Mouse (Mus musculus) lung, embryonic 16.5 days (tissue): ENCODE measurements around the gene Nr2e1. TPM values are rescaled to one million over a fixed set of nuclear protein-coding genes. Genes with fewer than 3 reads are reported as not detected.

Source experiments
- ATAC-seq: fragments of 200-750 bp; cut with Nextera tagmentation; 2 replicates; pipeline ENCODE4 v1.8.0; 2017; ENCODE audit warnings: low read depth, mild to moderate bottlenecking, moderate library complexity
- H3K27ac ChIP-seq: fragments of 300-500 bp; sonication (generic); 2 replicates; pipeline ENCODE4 v1.5.1; 2014; ENCODE audit warnings: mild to moderate bottlenecking, control low read depth, low read length
- H3K27me3 ChIP-seq: fragments of 300-500 bp; sonication (generic); 2 replicates; pipeline ENCODE4 v1.6.1; 2014; ENCODE audit warnings: low read depth, low read length, mixed read lengths; ENCODE audit not compliant: control insufficient read depth, insufficient read depth
- H3K36me3 ChIP-seq: fragments of 300-500 bp; sonication (generic); 2 replicates; pipeline ENCODE4 v1.6.1; 2014; ENCODE audit warnings: low read length; ENCODE audit not compliant: control insufficient read depth, insufficient read depth
- H3K4me1 ChIP-seq: fragments of 300-500 bp; sonication (generic); replicated peaks from 2 replicates; pipeline ENCODE4 v1.6.1; 2014; ENCODE audit warnings: low read length, mixed read lengths; ENCODE audit not compliant: control insufficient read depth, insufficient read depth
- H3K4me2 ChIP-seq: fragments of 300-500 bp; sonication (generic); 2 replicates; pipeline ENCODE4 v1.6.1; 2014; ENCODE audit warnings: low read depth, low read length, control low read depth
- H3K4me3 ChIP-seq: fragments of 300-500 bp; sonication (generic); 2 replicates; pipeline ENCODE4 v1.5.1; 2014; ENCODE audit warnings: mild to moderate bottlenecking, low read length, control low read depth
- H3K9ac ChIP-seq: fragments of 300-500 bp; sonication (generic); 2 replicates; pipeline ENCODE4 v1.6.1; 2014; ENCODE audit warnings: low read length, control low read depth
- H3K9me3 ChIP-seq: fragments of 300-500 bp; sonication (generic); 2 replicates; pipeline ENCODE4 v1.6.1; 2016; ENCODE audit warnings: low read length; ENCODE audit not compliant: control insufficient read depth
- WGBS: fragments of 180-500 bp; shearing (Covaris S2); extraction: QIAGEN DNeasy Blood & Tissue Kit; methylation state at CpG from one replicate; pipeline ENCODE4 v1.1.7; 2014; 5-methylcytosine and 5-hydroxymethylcytosine counted together
- polyA plus RNA-seq: library from polyadenylated mRNA; unstranded; fragments of >200 nt; fragmentation: Nextera tagmentation; extraction: Ambion mirVana; gene quantifications from 2 replicates; pipeline ENCODE4 v1.2.1, GENCODE M21; 2015

Gene Nr2e1
- polyA plus RNA-seq, 1 experiment from 2014 or later: not detected

GRCm38 (mm10) chr10:42581694-42582565 lies 1.5 kb downstream of the Nr2e1 start:
- WGBS: 2% methylated on average over 45 of the region's 45 CpGs
- Histone ChIP-seq H3K9me3 (no peaks in the 10 kb centered on the region; the same call in 1 of the 2 replicates), H3K9ac (no peak overlapping the region), H3K36me3 (no peaks in the 10 kb centered on the region), H3K27me3 (peaks cover 89% of the 10 kb centered on the region), H3K4me3 (no peak overlapping the region), H3K4me2 (no peak overlapping the region), H3K4me1 (peaks cover 16% of the 10 kb centered on the region), H3K27ac (no peak overlapping the region)
- no peak for ATAC-seq

- peaks cover 88% of the 10 kb centered on the region for H3K27me3 ChIP-seq
- no peak for ATAC-seq
- no peak overlapping the region for H3K4me3 ChIP-seq
- peaks cover 16% of the 10 kb centered on the region for H3K4me1 ChIP-seq
- WGBS: 6% methylated on average over 7 of the region's 7 CpGs
- H3K4me2 ChIP-seq: no peak overlapping the region
- H3K27ac ChIP-seq: no peak overlapping the region
- no peaks in the 10 kb centered on the region for H3K36me3 ChIP-seq
- no peaks in the 10 kb centered on the region for H3K9me3 ChIP-seq
- no peak overlapping the region for H3K9ac ChIP-seq
These were observed 2.5 kb downstream of the Nr2e1 start for GRCm38 (mm10) chr10:42580951-42581277.

- Histone ChIP-seq H3K36me3 (no peaks in the 10 kb centered on the region), H3K27me3 (peaks cover 88% of the 10 kb centered on the region), H3K4me1 (peaks cover 16% of the 10 kb centered on the region), H3K9me3 (no peaks in the 10 kb centered on the region), H3K27ac (no peak overlapping the region), H3K4me2 (no peak overlapping the region), H3K4me3 (no peak overlapping the region), H3K9ac (no peak overlapping the region)
- ATAC-seq: no peak
- 2% methylated on average over 29 of the region's 29 CpGs for WGBS
These were observed 3.1 kb downstream of the Nr2e1 start for GRCm38 (mm10) chr10:42580131-42580950.

- H3K36me3 ChIP-seq: no peaks in the 10 kb centered on the region
- H3K4me3 ChIP-seq: no peak overlapping the region
- peaks cover 88% of the 10 kb centered on the region for H3K27me3 ChIP-seq
- 0 out of 2 replicates have a peak overlapping the region, but pooled peaks have one; percentile 7 for H3K4me2 ChIP-seq
- H3K9me3 ChIP-seq: no peaks in the 10 kb centered on the region
- H3K4me1 ChIP-seq: peaks cover 16% of the 10 kb centered on the region
- ATAC-seq: no peak; the same call in 1 of the 2 replicates
- WGBS: 1% methylated on average over 41 of the region's 41 CpGs
- H3K9ac ChIP-seq: no peak overlapping the region
- H3K27ac ChIP-seq: no peak overlapping the region
These were observed 3.8 kb downstream of the Nr2e1 start for GRCm38 (mm10) chr10:42579475-42580130.

- no peak overlapping the region for H3K4me2 ChIP-seq
- H3K4me3 ChIP-seq: no peak overlapping the region
- 1% methylated on average over 22 of the region's 22 CpGs for WGBS
- H3K27me3 ChIP-seq: peaks cover 88% of the 10 kb centered on the region
- H3K27ac ChIP-seq: no peak overlapping the region
- no peaks in the 10 kb centered on the region for H3K36me3 ChIP-seq
- H3K9ac ChIP-seq: no peak overlapping the region
- peaks cover 9% of the 10 kb centered on the region for H3K4me1 ChIP-seq
- no peaks in the 10 kb centered on the region for H3K9me3 ChIP-seq
- no peak for ATAC-seq
These were observed 4.5 kb downstream of the Nr2e1 start for GRCm38 (mm10) chr10:42578698-42579474.

- no peak for ATAC-seq
- H3K27ac ChIP-seq: no peak overlapping the region
- H3K36me3 ChIP-seq: no peaks in the 10 kb centered on the region
- H3K4me2 ChIP-seq: no peak overlapping the region
- H3K4me1 ChIP-seq: peaks cover 3% of the 10 kb centered on the region; the same call in 1 of the 2 replicates
- WGBS: 1% methylated on average over 15 of the region's 15 CpGs
- H3K4me3 ChIP-seq: no peak overlapping the region
- H3K27me3 ChIP-seq: peaks cover 88% of the 10 kb centered on the region
- no peaks in the 10 kb centered on the region for H3K9me3 ChIP-seq
- H3K9ac ChIP-seq: no peak overlapping the region
These were observed 5.2 kb downstream of the Nr2e1 start for GRCm38 (mm10) chr10:42578281-42578675.

GRCm38 (mm10) chr10:42577525-42578280 lies 5.7 kb downstream of the Nr2e1 start:
- H3K4me1 ChIP-seq: peaks cover 3% of the 10 kb centered on the region; the same call in 1 of the 2 replicates
- no peak for ATAC-seq
- 5% methylated on average over 15 of the region's 15 CpGs for WGBS
- no peak overlapping the region for H3K9ac ChIP-seq
- H3K36me3 ChIP-seq: no peaks in the 10 kb centered on the region
- H3K4me3 ChIP-seq: no peak overlapping the region
- H3K27me3 ChIP-seq: peaks cover 88% of the 10 kb centered on the region
- no peaks in the 10 kb centered on the region for H3K9me3 ChIP-seq
- H3K4me2 ChIP-seq: no peak overlapping the region
- no peak overlapping the region for H3K27ac ChIP-seq

GRCm38 (mm10) chr10:42574639-42575038 lies 8.8 kb downstream of the Nr2e1 start:
- H3K4me1 ChIP-seq: 0 out of 2 replicates have a peak, but pooled peaks cover 3% of the 10 kb centered on the region
- 2% methylated on average over 10 of the region's 10 CpGs for WGBS
- no peak overlapping the region for H3K4me2 ChIP-seq
- H3K9ac ChIP-seq: no peak overlapping the region
- no peak for ATAC-seq
- no peak overlapping the region for H3K4me3 ChIP-seq
- no peaks in the 10 kb centered on the region for H3K9me3 ChIP-seq
- no peak overlapping the region for H3K27ac ChIP-seq
- H3K36me3 ChIP-seq: no peaks in the 10 kb centered on the region
- peaks cover 88% of the 10 kb centered on the region for H3K27me3 ChIP-seq
